Mouse (Mus musculus): ENCODE measurements around the gene Exd1. TPM values are rescaled to one million over a fixed set of nuclear protein-coding genes. Genes with fewer than 3 reads are reported as not detected.

The Exd1 gene
- polyA plus RNA-seq (2012; rRNA removed) = 0.05 TPM in 1 of 2 replicates, not detected in the other

GRCm38 (mm10) chr2:119547522-119548370 is at the start of gene Exd1, which contains the start of gene Chp1:
TSS of gene Exd1 (minus strand) at chr2:119547627.
TSS of gene Chp1 (plus strand) at chr2:119547697.

GRCm38 (mm10) chr2:119477571-119478396 is 69.6 kb downstream of the Exd1 start, which contains the start of gene Ino80:
TSS of gene Ino80 (minus strand) at chr2:119477687.

Other genes with a start within 250 kb of the Exd1 start
- gene Dll4, start 221.8 kb downstream of the Exd1 start, polyA plus RNA-seq (2012; rRNA removed) = 2.8 and 3.1 TPM in 2 replicates
- 10.7 and 16.8 TPM in 2 replicates for gene Chac1, start 196.4 kb downstream of the Exd1 start, polyA plus RNA-seq (2012; rRNA removed)
- 2.0 and 2.6 TPM in 2 replicates for gene Ino80, start 69.9 kb downstream of the Exd1 start, polyA plus RNA-seq (2012; rRNA removed)
- 70.6 and 77.7 TPM in 2 replicates for gene Chp1, start 70 bp upstream of the Exd1 start, polyA plus RNA-seq (2012; rRNA removed)
- 0.10 and 0.21 TPM in 2 replicates for gene Nusap1, start 70.7 kb upstream of the Exd1 start, polyA plus RNA-seq (2012; rRNA removed)
- 2.5 and 3.0 TPM in 2 replicates for gene Oip5, start 70.8 kb upstream of the Exd1 start, polyA plus RNA-seq (2012; rRNA removed)
- gene Ndufaf1, start 115.2 kb upstream of the Exd1 start, polyA plus RNA-seq (2012; rRNA removed) = 0.22 and 0.49 TPM in 2 replicates
- gene Rtf1, start 127.4 kb upstream of the Exd1 start, polyA plus RNA-seq (2012; rRNA removed) = 3.2 and 3.7 TPM in 2 replicates
- 10.1 and 12.8 TPM in 2 replicates for gene Itpka, start 194.7 kb upstream of the Exd1 start, polyA plus RNA-seq (2012; rRNA removed)
- gene Ltk, start 212.8 kb upstream of the Exd1 start, polyA plus RNA-seq (2012; rRNA removed) = 7.0 and 8.8 TPM in 2 replicates
- gene Rpap1, start 239.9 kb upstream of the Exd1 start, polyA plus RNA-seq (2012; rRNA removed) = 14.0 and 14.1 TPM in 2 replicates

All from stomach, adult 2 months (tissue).